Mouse (Mus musculus): ENCODE measurements at regions not wholly inside any gene's neighbourhood (a gene's known extent, or its start where the extent isn't known, plus 50 kb on each side); places are given as distances from the start of the nearest gene placed in this dataset.

GRCm38 (mm10) chr1:41411641-41412040, 606.2 kb downstream of the Tmem182 start:
- DNase-seq (ENCODE audit: low read depth, low spot score), result no peak

GRCm38 (mm10) chr1:41412078-41412477, 606.7 kb downstream of the Tmem182 start:
- DNase-seq (ENCODE audit: low read depth, low spot score), result no peak

GRCm38 (mm10) chr1:41420489-41421327, 615.3 kb downstream of the Tmem182 start:
- DNase-seq (ENCODE audit: low read depth, low spot score), result no peak

GRCm38 (mm10) chr1:41427853-41428252, 622.5 kb downstream of the Tmem182 start:
- DNase-seq (ENCODE audit: low read depth, low spot score), result no peak

GRCm38 (mm10) chr1:41431127-41431690, 625.8 kb downstream of the Tmem182 start:
- no peak for DNase-seq (ENCODE audit: low read depth, low spot score)

GRCm38 (mm10) chr1:41435379-41435778, 630.0 kb downstream of the Tmem182 start:
- no peak for DNase-seq (ENCODE audit: low read depth, low spot score)

GRCm38 (mm10) chr1:41449972-41450371, 644.6 kb downstream of the Tmem182 start:
- DNase-seq (ENCODE audit: low read depth, low spot score), result no peak
